Mouse (Mus musculus) granulocyte monocyte progenitor cell, adult 5-6 weeks (primary cell): ENCODE measurements at regions not wholly inside any gene's neighbourhood (a gene's known extent, or its start where the extent isn't known, plus 50 kb on each side); places are given as distances from the start of the nearest gene placed in this dataset.

Experiments
- ATAC-seq: replicated peaks from 2 replicates; pipeline ENCODE4 v1.8.0; 2016; ENCODE audit warnings: mild to moderate bottlenecking, moderate TSS enrichment, inconsistent platforms; ENCODE audit not compliant: poor library complexity, severe bottlenecking

- no peak for ATAC-seq
Measured at GRCm38 (mm10) chr10:100685748-100686147, 95.5 kb downstream of the 1700017N19Rik start.

- no peak for ATAC-seq
Measured at GRCm38 (mm10) chr10:100695944-100696343, 105.7 kb downstream of the 1700017N19Rik start.

DNA sequence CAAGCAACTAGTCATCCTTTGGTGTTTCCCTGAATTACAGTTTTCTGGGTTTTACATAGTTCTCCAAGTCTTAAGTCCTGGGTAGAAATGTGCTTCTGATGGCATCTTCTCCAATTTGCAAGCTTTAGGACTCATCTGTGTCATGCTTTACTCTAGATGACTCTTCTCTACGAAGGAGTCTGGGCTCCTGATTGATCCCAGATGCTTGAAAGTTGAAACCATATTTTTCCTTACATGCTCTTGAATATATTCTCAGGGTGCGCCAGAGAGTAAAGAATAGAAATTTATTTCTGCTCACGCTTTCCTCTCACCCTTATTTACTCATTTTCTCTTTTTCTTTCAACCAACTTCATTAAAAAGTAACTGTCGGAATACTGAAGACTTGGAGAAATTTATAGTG, 108.9 kb downstream of the 1700017N19Rik start:
- ATAC-seq: no peak

- ATAC-seq: peak; percentile 30
Measured at GRCm38 (mm10) chr10:100700281-100701205, 110.3 kb downstream of the 1700017N19Rik start.

- ATAC-seq: peak; percentile 67
Measured at GRCm38 (mm10) chr10:100701938-100702337, 111.7 kb downstream of the 1700017N19Rik start.

GRCm38 (mm10) chr10:100716084-100716667, 125.9 kb downstream of the 1700017N19Rik start:
- no peak for ATAC-seq

GRCm38 (mm10) chr10:100718574-100718973, 128.3 kb downstream of the 1700017N19Rik start:
- no peak for ATAC-seq

- peak; percentile 19; the same call in 1 of the 2 replicates for ATAC-seq
Measured at GRCm38 (mm10) chr10:100741269-100741668, 151.0 kb downstream of the 1700017N19Rik start.

GRCm38 (mm10) chr10:100742065-100742464, 151.8 kb downstream of the 1700017N19Rik start:
- peak; percentile 95 for ATAC-seq

- no peak for ATAC-seq
Measured at GRCm38 (mm10) chr10:100746151-100746550, 155.9 kb downstream of the 1700017N19Rik start.

DNA sequence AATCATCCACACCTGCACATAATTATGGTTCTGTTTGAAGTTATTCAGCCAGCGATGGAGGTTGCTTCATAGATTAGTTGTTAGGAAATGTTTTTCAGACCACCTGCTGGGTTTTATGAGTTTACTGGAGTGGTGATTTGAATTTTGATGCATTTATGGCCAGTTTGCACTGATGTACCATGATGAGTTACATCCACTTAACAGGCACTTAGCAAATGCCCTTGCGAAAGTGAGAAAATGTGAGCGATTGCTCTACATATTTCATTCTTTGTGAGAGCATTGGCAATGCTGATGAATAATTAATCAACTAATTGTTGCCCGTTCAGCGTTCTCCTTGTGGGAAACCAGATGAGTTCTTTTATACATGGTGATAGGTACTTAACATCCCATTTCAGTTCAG, 164.7 kb downstream of the 1700017N19Rik start:
- no peak for ATAC-seq

DNA sequence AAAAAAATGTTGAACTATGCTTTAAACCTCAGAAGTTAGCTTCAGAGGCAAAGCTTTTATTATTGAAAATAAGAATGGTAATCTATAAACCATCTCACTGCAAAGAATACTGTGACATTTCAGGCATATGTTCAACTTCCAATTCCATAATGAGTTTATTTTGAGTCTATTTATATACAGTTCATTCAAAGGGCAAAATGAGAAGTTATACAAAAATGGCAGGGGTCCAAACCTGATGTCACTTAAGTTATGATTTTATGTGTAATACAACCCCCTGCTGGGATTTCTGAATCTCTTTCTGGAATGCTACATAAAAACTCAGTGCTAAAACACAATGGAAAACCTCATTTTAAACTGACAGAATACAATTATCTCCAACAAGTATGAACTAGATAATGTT, 184.0 kb downstream of the 1700017N19Rik start:
- ATAC-seq: no peak

DNA sequence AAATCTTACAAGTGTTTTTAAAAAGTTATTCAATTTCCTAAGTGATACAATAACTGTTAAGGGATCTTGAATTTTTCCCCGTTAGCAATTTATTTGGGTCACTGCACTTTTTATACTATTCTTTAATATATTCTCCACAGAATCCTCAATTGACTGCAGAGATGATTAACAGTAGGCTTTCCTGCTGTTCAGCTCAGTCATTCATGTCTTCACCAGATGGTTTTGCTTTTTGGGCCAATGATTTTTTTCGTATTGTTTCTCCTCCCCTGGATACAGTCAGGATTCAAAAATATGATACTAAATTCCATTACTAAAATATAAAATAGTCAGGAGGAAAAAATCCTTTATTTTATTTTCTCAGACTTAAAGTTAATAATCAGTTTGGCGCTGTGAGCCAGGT, 201.9 kb downstream of the 1700017N19Rik start:
- ATAC-seq: no peak

DNA sequence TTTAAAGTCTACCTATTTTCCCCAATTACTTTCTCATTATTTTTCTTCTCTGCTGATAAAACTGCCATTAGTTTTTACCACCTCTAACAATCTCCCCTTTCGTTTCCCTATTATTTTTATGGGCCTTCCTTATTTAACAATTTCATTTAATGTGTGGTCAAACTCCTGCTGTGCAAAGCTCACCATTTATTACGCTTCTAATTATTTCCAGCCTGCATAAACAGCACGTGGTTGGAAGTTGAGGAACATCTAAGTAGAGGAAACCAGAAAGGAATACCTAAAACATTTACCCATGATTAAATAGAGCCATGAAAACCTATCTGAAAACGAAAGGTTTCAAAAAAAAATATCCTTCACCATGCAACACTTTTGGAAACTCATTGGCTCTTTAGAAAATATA, 202.3 kb downstream of the 1700017N19Rik start:
- ATAC-seq: no peak

- no peak for ATAC-seq
Measured at GRCm38 (mm10) chr10:100795215-100795972, 205.1 kb downstream of the 1700017N19Rik start.

- no peak for ATAC-seq
Measured at GRCm38 (mm10) chr10:100811639-100812038, 221.4 kb downstream of the 1700017N19Rik start.

- ATAC-seq: peak; percentile 86
Measured at GRCm38 (mm10) chr10:100834794-100835193, 244.5 kb downstream of the 1700017N19Rik start.

DNA sequence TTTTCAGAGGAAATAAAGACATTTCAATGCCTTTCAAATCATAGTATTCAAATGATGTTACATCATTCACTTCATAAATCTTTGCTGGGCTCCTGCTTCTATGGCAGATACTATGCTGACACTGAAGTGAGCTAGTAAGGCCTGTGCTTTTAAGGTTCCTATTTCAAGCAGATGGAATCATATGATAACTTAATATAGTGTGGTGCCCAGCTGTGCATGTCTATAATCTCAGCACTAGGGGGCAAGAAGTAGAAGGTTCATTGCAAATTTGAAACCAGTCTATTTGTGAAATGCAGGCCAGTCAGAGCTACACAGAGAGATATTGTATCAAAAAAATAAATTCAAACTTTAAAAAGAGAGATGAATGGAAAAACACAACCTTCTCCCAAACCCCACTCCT, 262.9 kb downstream of the 1700017N19Rik start:
- no peak; the same call in 1 of the 2 replicates for ATAC-seq

- ATAC-seq: no peak
Measured at GRCm38 (mm10) chr10:100856509-100856908, 266.2 kb downstream of the 1700017N19Rik start.

DNA sequence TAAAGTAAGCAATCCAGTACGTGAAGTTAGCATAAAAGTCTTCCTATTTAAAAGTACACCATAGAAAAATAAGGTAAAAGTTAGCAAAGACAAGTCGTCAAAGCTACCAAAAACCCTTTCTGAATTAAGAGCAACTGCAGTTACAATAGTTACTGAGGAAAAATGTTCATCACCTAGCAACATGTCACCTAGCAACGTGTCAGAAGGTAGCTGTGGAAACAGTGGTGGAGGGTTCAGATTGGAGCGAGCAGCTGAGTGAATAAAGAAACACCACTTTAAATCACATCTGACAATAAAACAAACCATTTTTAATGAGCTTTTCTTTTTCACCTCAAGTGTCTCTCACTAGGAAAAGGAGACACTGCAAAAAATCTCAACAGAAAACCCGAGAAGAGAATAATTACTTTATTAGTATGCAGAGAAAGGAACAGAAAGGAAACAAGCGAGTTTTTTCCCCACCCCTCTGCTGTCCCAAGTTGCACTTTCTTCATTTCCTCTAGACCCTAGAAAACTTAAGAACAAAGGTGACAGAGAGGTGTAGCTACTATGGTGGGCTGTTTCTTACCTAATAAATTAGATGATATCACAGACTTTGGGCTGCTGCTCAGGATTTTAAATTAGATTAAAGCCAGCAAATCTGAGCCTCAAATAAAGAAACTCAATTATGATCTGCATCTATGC, 275.4 kb downstream of the 1700017N19Rik start:
- ATAC-seq: no peak
